Mouse (Mus musculus): Measurements from ENCODE around the gene Il17rc. TPM values are rescaled to one million over a fixed set of nuclear protein-coding genes. Genes with fewer than 3 reads are reported as not detected.
A peak's percentile ranks its signal among the peaks of the same experiment; 100 is the strongest.

The Il17rc gene
- polyA plus RNA-seq, 1 experiment from 2014 or later = 9.1 TPM

DNA sequence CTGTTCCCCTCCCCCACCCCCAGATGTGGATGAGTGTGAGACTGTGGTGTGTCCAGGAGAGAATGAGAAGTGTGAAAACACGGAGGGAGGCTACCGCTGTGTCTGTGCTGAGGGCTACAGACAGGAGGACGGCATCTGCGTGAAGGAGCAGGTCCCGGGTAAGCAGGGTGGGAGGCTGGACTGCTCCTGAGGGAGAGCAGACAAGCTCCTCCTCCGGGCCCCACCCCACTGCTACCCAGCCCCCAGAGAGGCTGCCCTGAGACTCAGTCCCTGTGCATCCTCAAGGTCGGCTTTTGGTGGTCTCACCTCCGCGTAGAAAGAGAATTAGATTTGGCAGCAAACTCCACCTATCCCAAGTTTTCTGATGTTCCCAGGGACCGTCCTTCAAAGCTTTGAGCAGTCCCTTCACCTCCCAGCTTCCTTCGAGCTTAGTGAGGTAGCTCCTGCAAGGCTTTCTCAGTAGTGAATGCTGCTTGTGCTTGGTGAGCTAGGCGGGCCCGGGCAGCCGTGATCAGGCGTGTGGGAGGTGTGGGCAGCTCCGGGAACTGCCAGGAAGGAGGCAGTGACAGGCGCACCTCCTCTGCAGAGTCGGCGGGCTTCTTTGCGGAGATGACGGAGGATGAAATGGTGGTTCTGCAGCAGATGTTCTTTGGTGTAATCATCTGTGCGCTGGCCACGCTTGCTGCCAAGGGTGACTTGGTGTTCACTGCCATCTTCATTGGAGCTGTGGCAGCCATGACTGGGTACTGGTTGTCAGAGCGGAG, 21.1 kb downstream of the Il17rc start:
- H3K9ac ChIP-seq = no peak overlapping the region
- ATAC-seq (ENCODE audit: insufficient read depth) = no peak
- H3K27ac ChIP-seq (ENCODE audit: low read depth) = no peak overlapping the region
- H3K9me3 ChIP-seq (ENCODE audit: low read depth, low read length) = no peaks in the 10 kb centered on the region
- H3K27me3 ChIP-seq (ENCODE audit: insufficient read depth, low read length) = peaks cover 20% of the 10 kb centered on the region
- 0 out of 2 replicates have a peak, but pooled peaks cover 3% of the 10 kb centered on the region for H3K36me3 ChIP-seq (ENCODE audit: insufficient read depth)
- H3K4me2 ChIP-seq = no peak overlapping the region
- no peak for TF ChIP-seq CTCF (IDR thresholded peaks at IDR 0.05; ENCODE audit: low read depth)
- H3K4me1 ChIP-seq (ENCODE audit: insufficient read depth) = no peaks in the 10 kb centered on the region
- WGBS = 68% methylated on average over 24 of the region's 24 CpGs
- no peak overlapping the region for H3K4me3 ChIP-seq (ENCODE audit: low read depth, low read length)
- no peak for DNase-seq

GRCm38 (mm10) chr6:113494258-113494788, 23.1 kb downstream of the Il17rc start:
- DNase-seq (peak; percentile 82), ATAC-seq (ENCODE audit: insufficient read depth) (peak; percentile 87)
- H3K9me3 ChIP-seq (ENCODE audit: low read depth, low read length) = no peaks in the 10 kb centered on the region
- H3K4me3 ChIP-seq (ENCODE audit: low read depth, low read length) = peak overlapping the region; percentile 44
- peak overlapping the region; percentile 41 for H3K9ac ChIP-seq
- H3K27me3 ChIP-seq (ENCODE audit: insufficient read depth, low read length) = peaks cover 20% of the 10 kb centered on the region
- no peaks in the 10 kb centered on the region for H3K36me3 ChIP-seq (ENCODE audit: insufficient read depth)
- under 1% methylated on average over 54 of the region's 54 CpGs for WGBS
- H3K4me2 ChIP-seq = peak overlapping the region; percentile 70
- no peak overlapping the region for H3K27ac ChIP-seq (ENCODE audit: low read depth)
- peak; percentile 63 for TF ChIP-seq CTCF (IDR thresholded peaks at IDR 0.05; ENCODE audit: low read depth)
- H3K4me1 ChIP-seq (ENCODE audit: insufficient read depth) = no peaks in the 10 kb centered on the region

GRCm38 (mm10) chr6:113495071-113495675, 23.9 kb downstream of the Il17rc start:
- ATAC-seq (ENCODE audit: insufficient read depth) = peak; percentile 4; the same call in 1 of the 2 replicates
- H3K4me1 ChIP-seq (ENCODE audit: insufficient read depth) = no peaks in the 10 kb centered on the region
- DNase-seq = no peak
- no peaks in the 10 kb centered on the region for H3K9me3 ChIP-seq (ENCODE audit: low read depth, low read length)
- TF ChIP-seq CTCF (IDR thresholded peaks at IDR 0.05; ENCODE audit: low read depth) = no peak
- peak overlapping the region; percentile 44 for H3K4me3 ChIP-seq (ENCODE audit: low read depth, low read length)
- peak overlapping the region; percentile 70 for H3K4me2 ChIP-seq
- no peak overlapping the region for H3K27ac ChIP-seq (ENCODE audit: low read depth)
- 34% methylated on average over 28 of the region's 28 CpGs for WGBS
- peaks cover 22% of the 10 kb centered on the region for H3K27me3 ChIP-seq (ENCODE audit: insufficient read depth, low read length)
- no peaks in the 10 kb centered on the region for H3K36me3 ChIP-seq (ENCODE audit: insufficient read depth)
- H3K9ac ChIP-seq = no peak overlapping the region

GRCm38 (mm10) chr6:113499346-113499745, 28.1 kb downstream of the Il17rc start:
- WGBS = 70% methylated on average over 6 of the region's 6 CpGs
- Histone ChIP-seq H3K9me3 (ENCODE audit: low read depth, low read length) (no peaks in the 10 kb centered on the region), H3K27me3 (ENCODE audit: insufficient read depth, low read length) (peaks cover 45% of the 10 kb centered on the region), H3K4me2 (no peak overlapping the region), H3K9ac (no peak overlapping the region), H3K4me1 (ENCODE audit: insufficient read depth) (no peaks in the 10 kb centered on the region), H3K4me3 (ENCODE audit: low read depth, low read length) (no peak overlapping the region), H3K27ac (ENCODE audit: low read depth) (no peak overlapping the region), H3K36me3 (ENCODE audit: insufficient read depth) (no peaks in the 10 kb centered on the region)
- DNase-seq = no peak
- no peak for ATAC-seq (ENCODE audit: insufficient read depth)
- no peak for TF ChIP-seq CTCF (IDR thresholded peaks at IDR 0.05; ENCODE audit: low read depth)

DNA sequence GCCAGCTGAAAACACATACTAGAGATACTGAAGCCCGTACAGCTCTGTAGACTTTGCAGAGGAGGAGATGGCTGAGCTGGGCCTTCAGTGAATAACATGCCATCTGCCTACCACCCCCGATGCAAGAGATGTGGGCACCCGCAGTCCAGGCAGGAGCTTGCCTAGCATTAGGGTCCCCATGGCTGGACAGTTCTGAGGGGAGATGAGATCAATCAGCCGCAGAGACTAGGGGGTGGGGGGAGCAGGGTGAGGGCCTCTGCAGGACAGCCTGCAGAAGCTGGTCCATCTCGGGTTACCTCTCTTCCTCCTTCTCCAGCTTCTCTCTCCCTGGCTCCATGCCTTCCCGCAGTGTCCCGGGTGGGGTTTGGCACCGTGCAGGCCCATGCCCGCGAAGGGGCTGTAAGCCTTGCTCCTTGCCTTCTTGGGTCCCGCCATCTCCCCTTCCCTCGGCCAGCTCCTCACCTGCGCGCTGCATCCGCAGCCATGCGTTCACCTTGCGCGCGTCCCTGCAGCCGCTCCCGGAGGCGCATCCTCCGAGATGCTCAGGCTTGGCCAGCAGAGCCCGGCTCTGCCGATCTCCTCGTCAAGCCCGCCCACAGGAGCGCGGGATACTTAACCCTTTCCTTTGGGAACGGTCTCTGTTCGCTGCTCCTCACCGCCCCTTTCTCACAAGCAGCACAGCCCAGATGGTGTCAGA, 30.3 kb downstream of the Il17rc start, which contains the start of gene Prrt3:
Gene Prrt3 (minus strand): TSS at position 544 of the 697 bp plus-strand sequence.
- Histone ChIP-seq H3K9me3 (ENCODE audit: low read depth, low read length) (no peaks in the 10 kb centered on the region), H3K4me2 (peak within 1 kb of the TSS; percentile 60), H3K4me1 (ENCODE audit: insufficient read depth) (no peaks in the 10 kb centered on the region), H3K27ac (ENCODE audit: low read depth) (no peak within 1 kb of the TSS), H3K4me3 (ENCODE audit: low read depth, low read length) (peak within 1 kb of the TSS; percentile 32), H3K36me3 (ENCODE audit: insufficient read depth) (no peaks in the 10 kb centered on the region), H3K9ac (peak within 1 kb of the TSS; percentile 46), H3K27me3 (ENCODE audit: insufficient read depth, low read length) (peaks cover 26% of the 10 kb centered on the region)
- DNase-seq = peak; percentile 25
- ATAC-seq (ENCODE audit: insufficient read depth) = 0 out of 2 replicates have a peak, but pooled peaks have one; percentile 21
- 3% methylated on average over 32 of the region's 32 CpGs for WGBS
- no peak for TF ChIP-seq CTCF (IDR thresholded peaks at IDR 0.05; ENCODE audit: low read depth)

DNA sequence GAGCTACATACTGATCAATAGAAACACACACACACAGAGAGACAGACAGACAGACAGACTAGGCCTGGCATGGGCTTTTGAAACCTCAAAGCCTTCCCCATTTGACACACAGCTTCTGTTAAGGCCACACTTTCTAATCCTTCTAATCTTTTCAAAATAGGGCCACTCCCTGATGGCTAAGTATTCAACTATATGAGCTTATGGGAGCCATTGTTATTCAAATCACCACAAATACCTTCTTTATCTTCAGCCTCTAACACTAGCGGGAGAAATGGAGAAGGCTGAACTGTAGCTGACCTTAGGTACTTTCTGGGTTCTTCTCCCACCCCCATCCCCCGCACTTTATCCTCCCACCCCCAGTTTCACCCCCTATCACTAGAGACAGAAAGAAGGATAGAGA, 31.6 kb downstream of the Il17rc start:
- no peak overlapping the region for H3K4me2 ChIP-seq
- no peak overlapping the region for H3K4me3 ChIP-seq (ENCODE audit: low read depth, low read length)
- no peaks in the 10 kb centered on the region for H3K9me3 ChIP-seq (ENCODE audit: low read depth, low read length)
- DNase-seq = no peak
- no peaks in the 10 kb centered on the region for H3K4me1 ChIP-seq (ENCODE audit: insufficient read depth)
- no peak for ATAC-seq (ENCODE audit: insufficient read depth)
- WGBS = 75% methylated on average over 2 of the region's 2 CpGs
- no peak overlapping the region for H3K9ac ChIP-seq
- no peak for TF ChIP-seq CTCF (IDR thresholded peaks at IDR 0.05; ENCODE audit: low read depth)
- no peaks in the 10 kb centered on the region for H3K36me3 ChIP-seq (ENCODE audit: insufficient read depth)
- peaks cover 26% of the 10 kb centered on the region for H3K27me3 ChIP-seq (ENCODE audit: insufficient read depth, low read length)
- H3K27ac ChIP-seq (ENCODE audit: low read depth) = no peak overlapping the region
